Mouse (Mus musculus): ENCODE results near the gene Slc30a7. TPM values are rescaled to one million over a fixed set of nuclear protein-coding genes. Genes with fewer than 3 reads are reported as not detected.

The Slc30a7 gene
- total RNA-seq, 1 experiment: 25.1 TPM

DNA sequence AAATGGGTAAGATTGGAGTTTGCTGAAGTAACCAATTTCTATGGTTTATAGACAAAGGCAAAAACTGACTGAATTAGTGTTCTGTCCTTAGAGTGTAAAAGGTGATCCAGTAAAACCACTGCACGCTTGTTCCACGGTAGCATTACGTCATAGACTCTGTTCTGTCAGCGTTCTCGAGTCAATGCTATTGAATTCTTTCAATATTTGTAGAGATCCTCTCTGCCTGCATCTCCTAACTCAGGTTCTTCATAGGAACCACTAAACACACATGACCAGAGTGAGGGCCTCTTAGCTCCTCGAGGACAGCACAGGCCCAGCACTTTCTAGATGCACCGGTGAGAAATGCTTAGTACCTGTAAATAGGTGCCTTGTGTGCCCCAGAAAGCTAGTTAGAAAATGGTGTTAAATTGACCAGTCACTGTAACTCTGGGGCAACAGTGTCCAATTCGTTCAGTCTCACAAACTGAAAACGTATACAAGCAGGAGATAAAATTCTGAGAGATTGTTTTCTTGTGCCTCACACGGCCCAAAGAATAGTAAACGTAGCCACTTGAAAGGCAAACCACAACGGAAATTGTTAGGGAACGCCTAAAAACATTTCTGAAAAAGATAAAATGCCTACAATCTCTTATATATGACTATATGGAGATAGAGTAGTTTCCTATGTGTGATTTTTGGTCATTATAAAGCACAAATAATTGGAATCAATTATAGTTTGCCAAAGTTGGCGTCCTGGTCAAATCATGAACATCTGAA is 35.1 kb downstream of the Slc30a7 start:
- Histone ChIP-seq H3K9me3 (ENCODE audit: control insufficient read depth, insufficient read depth, low read depth, low read length) (no peaks in the 10 kb centered on the region), H3K36me3 (ENCODE audit: control insufficient read depth, insufficient read depth, low read length, poor library complexity, severe bottlenecking) (peaks cover 6% of the 10 kb centered on the region; the same call in 1 of the 2 replicates), H3K9ac (ENCODE audit: insufficient read depth, low read depth, low read length, poor library complexity, severe bottlenecking) (no peak overlapping the region), H3K4me1 (ENCODE audit: control insufficient read depth in 2 of 2, insufficient read depth in 2 of 2, low read length in 2 of 2, poor library complexity in 1 of 2) (no peaks in the 10 kb centered on the region), H3K4me3 (ENCODE audit: insufficient read depth in 1 of 2, low read depth in 1 of 2, low read length in 2 of 2, poor library complexity in 1 of 2, severe bottlenecking in 1 of 2) (no peak overlapping the region), H3K27ac (ENCODE audit: insufficient read depth, low read depth, low read length, poor library complexity, severe bottlenecking) (no peak overlapping the region)
- in situ Hi-C loops (cut with MboI; ENCODE audit: low sequenced_read_pairs in 2 of 2, unreplicated experiment in 2 of 2): no loop called here
- no peak for TF ChIP-seq ZC3H11A (IDR thresholded peaks at IDR 0.05; ENCODE audit: borderline replicate concordance, low read depth, low read length)
- no peak for TF ChIP-seq ZNF384 (IDR thresholded peaks at IDR 0.05; ENCODE audit: low read depth, low read length)
- no peak for TF ChIP-seq HCFC1 (IDR thresholded peaks at IDR 0.05; ENCODE audit: borderline replicate concordance, insufficient read depth, low read length)
- TF ChIP-seq MAFK (IDR thresholded peaks at IDR 0.05; ENCODE audit: insufficient read depth, low read depth, low read length): no peak
- TF ChIP-seq CHD2 (IDR thresholded peaks at IDR 0.05; ENCODE audit: low read depth, low read length): no peak
- DNase-seq (ENCODE audit: low read depth, low spot score): no peak

DNA sequence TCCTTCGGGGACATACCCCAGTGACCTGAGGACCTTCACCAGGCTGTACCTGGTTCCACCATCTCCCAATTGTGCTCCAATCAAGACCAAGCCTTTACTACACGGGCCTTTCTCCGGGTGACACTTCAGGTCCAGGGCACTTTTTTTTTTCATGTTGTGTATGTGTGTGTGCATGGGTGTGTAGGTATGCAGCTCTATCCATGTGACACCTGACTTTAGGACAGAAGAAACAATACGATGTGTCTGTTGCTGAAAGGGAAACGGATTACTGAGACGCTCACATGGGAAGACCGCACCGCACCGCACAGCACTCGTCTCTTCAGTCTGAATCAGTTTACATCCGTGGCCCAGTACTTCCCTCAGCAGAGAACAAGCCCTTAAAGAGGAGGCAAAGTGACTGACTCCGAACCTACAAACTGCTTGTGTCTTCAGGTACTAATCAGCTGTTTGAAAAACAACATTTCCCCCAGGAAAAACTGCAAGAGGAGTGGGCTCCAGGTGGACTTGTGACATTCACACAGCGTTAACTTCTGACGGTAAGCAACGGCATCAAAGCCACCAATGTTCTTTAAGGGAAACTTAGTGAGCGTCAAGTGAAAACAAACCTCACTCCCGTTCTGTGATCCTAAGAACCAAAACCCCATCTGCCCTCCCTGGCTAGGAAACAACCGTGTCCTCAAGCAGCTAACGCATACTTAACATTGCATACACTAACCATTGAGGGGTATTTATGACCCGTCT is 36.0 kb downstream of the Slc30a7 start:
- in situ Hi-C loops (cut with MboI; ENCODE audit: low sequenced_read_pairs in 2 of 2, unreplicated experiment in 2 of 2): no loop called here
- H3K4me3 ChIP-seq (ENCODE audit: insufficient read depth in 1 of 2, low read depth in 1 of 2, low read length in 2 of 2, poor library complexity in 1 of 2, severe bottlenecking in 1 of 2): no peak overlapping the region
- no peaks in the 10 kb centered on the region for H3K9me3 ChIP-seq (ENCODE audit: control insufficient read depth, insufficient read depth, low read depth, low read length)
- no peak overlapping the region for H3K9ac ChIP-seq (ENCODE audit: insufficient read depth, low read depth, low read length, poor library complexity, severe bottlenecking)
- H3K36me3 ChIP-seq (ENCODE audit: control insufficient read depth, insufficient read depth, low read length, poor library complexity, severe bottlenecking): peaks cover 6% of the 10 kb centered on the region; the same call in 1 of the 2 replicates
- no peaks in the 10 kb centered on the region for H3K4me1 ChIP-seq (ENCODE audit: control insufficient read depth in 2 of 2, insufficient read depth in 2 of 2, low read length in 2 of 2, poor library complexity in 1 of 2)
- DNase-seq (ENCODE audit: low read depth, low spot score): no peak
- H3K27ac ChIP-seq (ENCODE audit: insufficient read depth, low read depth, low read length, poor library complexity, severe bottlenecking): no peak overlapping the region
- TF ChIP-seq ZNF384 (IDR thresholded peaks at IDR 0.05; ENCODE audit: low read depth, low read length) (no peak), CHD2 (IDR thresholded peaks at IDR 0.05; ENCODE audit: low read depth, low read length) (no peak), ZC3H11A (IDR thresholded peaks at IDR 0.05; ENCODE audit: borderline replicate concordance, low read depth, low read length) (no peak), HCFC1 (IDR thresholded peaks at IDR 0.05; ENCODE audit: borderline replicate concordance, insufficient read depth, low read length) (no peak)

- no peak overlapping the region for H3K4me3 ChIP-seq (ENCODE audit: insufficient read depth in 1 of 2, low read depth in 1 of 2, low read length in 2 of 2, poor library complexity in 1 of 2, severe bottlenecking in 1 of 2)
- H3K4me1 ChIP-seq (ENCODE audit: control insufficient read depth in 2 of 2, insufficient read depth in 2 of 2, low read length in 2 of 2, poor library complexity in 1 of 2): no peaks in the 10 kb centered on the region
- no peak overlapping the region for H3K9ac ChIP-seq (ENCODE audit: insufficient read depth, low read depth, low read length, poor library complexity, severe bottlenecking)
- no peak overlapping the region for H3K27ac ChIP-seq (ENCODE audit: insufficient read depth, low read depth, low read length, poor library complexity, severe bottlenecking)
- no peak for DNase-seq (ENCODE audit: low read depth, low spot score)
- H3K9me3 ChIP-seq (ENCODE audit: control insufficient read depth, insufficient read depth, low read depth, low read length): no peaks in the 10 kb centered on the region
- in situ Hi-C loops (cut with MboI; ENCODE audit: low sequenced_read_pairs in 2 of 2, unreplicated experiment in 2 of 2): no loop called here
- TF ChIP-seq HCFC1 (IDR thresholded peaks at IDR 0.05; ENCODE audit: borderline replicate concordance, insufficient read depth, low read length): no peak
- no peak for TF ChIP-seq ZC3H11A (IDR thresholded peaks at IDR 0.05; ENCODE audit: borderline replicate concordance, low read depth, low read length)
- no peak for TF ChIP-seq ZNF384 (IDR thresholded peaks at IDR 0.05; ENCODE audit: low read depth, low read length)
- no peak for TF ChIP-seq MAFK (IDR thresholded peaks at IDR 0.05; ENCODE audit: insufficient read depth, low read depth, low read length)
- no peak for TF ChIP-seq CHD2 (IDR thresholded peaks at IDR 0.05; ENCODE audit: low read depth, low read length)
- H3K36me3 ChIP-seq (ENCODE audit: control insufficient read depth, insufficient read depth, low read length, poor library complexity, severe bottlenecking): peaks cover 2% of the 10 kb centered on the region; the same call in 1 of the 2 replicates
These were observed 38.3 kb downstream of the Slc30a7 start for GRCm38 (mm10) chr3:115968745-115969530.

DNA sequence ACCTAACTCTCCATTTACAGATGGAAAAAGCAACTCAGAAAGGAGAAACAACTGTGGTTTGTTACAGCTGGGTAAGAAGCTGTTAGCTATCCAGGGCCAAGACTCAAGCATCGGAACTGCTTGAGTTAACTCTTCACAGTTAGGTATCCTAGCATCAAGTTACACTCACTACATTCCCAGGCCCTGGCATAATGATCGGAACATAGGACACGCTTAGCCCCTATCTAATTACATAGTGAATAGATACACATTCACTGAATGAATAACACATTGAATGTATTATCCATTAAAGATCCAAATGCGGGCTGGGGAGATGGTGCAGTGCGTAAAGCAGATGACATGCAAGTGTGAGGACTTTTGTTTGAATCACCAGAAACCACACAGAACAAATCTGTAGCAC is 43.1 kb downstream of the Slc30a7 start:
- DNase-seq (ENCODE audit: low read depth, low spot score): no peak
- Histone ChIP-seq H3K36me3 (ENCODE audit: control insufficient read depth, insufficient read depth, low read length, poor library complexity, severe bottlenecking) (no peaks in the 10 kb centered on the region), H3K4me1 (ENCODE audit: control insufficient read depth in 2 of 2, insufficient read depth in 2 of 2, low read length in 2 of 2, poor library complexity in 1 of 2) (no peaks in the 10 kb centered on the region), H3K9ac (ENCODE audit: insufficient read depth, low read depth, low read length, poor library complexity, severe bottlenecking) (no peak overlapping the region), H3K9me3 (ENCODE audit: control insufficient read depth, insufficient read depth, low read depth, low read length) (no peaks in the 10 kb centered on the region), H3K4me3 (ENCODE audit: insufficient read depth in 1 of 2, low read depth in 1 of 2, low read length in 2 of 2, poor library complexity in 1 of 2, severe bottlenecking in 1 of 2) (no peak overlapping the region), H3K27ac (ENCODE audit: insufficient read depth, low read depth, low read length, poor library complexity, severe bottlenecking) (no peak overlapping the region)
- TF ChIP-seq ZC3H11A (IDR thresholded peaks at IDR 0.05; ENCODE audit: borderline replicate concordance, low read depth, low read length) (no peak), ZNF384 (IDR thresholded peaks at IDR 0.05; ENCODE audit: low read depth, low read length) (no peak), HCFC1 (IDR thresholded peaks at IDR 0.05; ENCODE audit: borderline replicate concordance, insufficient read depth, low read length) (no peak), MAFK (IDR thresholded peaks at IDR 0.05; ENCODE audit: insufficient read depth, low read depth, low read length) (no peak), CHD2 (IDR thresholded peaks at IDR 0.05; ENCODE audit: low read depth, low read length) (no peak)
- in situ Hi-C loops (cut with MboI; ENCODE audit: low sequenced_read_pairs in 2 of 2, unreplicated experiment in 2 of 2): no loop called here

Data from ES-E14 (cell line).